Mouse (Mus musculus): ENCODE measurements around the gene Gm14393.
"Not testable (repeated sequence)": the region's sequence is repeated elsewhere in the genome, so short reads cannot be mapped to it uniquely, and the experiment has no call there.

Gm14393 gene

DNA sequence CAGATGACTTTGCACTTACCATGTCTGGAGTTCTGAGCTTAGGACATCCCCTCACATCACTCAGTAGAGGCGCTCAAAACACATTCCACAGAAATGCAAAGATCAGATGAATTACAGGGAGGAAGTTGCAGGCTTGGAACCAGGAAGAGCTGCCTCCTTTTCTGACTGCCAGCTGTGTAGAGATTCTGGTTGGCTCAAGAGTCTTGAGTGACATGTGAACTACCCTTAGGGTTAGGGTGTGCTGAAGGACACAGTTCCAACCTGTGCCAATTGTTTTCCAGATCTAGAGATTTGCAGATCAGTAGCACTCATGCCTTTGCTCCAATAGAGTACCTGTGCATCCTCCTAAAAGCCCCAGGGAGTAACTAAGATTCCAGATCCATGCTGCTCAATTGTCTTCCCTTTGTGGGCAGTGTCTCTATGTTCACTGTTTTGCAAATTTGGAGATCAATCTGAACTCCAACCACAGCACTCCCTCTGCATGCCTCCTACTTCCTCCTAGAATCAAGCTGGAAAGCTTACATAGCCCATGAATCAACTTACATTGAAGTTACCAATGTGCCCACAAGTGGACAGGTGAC is at the start of gene Gm14393:
TSS of gene Gm14393 (minus strand) at position 101 of the 581 bp plus-strand sequence.
- not testable (repeated sequence) for DNase-seq (ENCODE audit: low read depth, low spot score)

DNA sequence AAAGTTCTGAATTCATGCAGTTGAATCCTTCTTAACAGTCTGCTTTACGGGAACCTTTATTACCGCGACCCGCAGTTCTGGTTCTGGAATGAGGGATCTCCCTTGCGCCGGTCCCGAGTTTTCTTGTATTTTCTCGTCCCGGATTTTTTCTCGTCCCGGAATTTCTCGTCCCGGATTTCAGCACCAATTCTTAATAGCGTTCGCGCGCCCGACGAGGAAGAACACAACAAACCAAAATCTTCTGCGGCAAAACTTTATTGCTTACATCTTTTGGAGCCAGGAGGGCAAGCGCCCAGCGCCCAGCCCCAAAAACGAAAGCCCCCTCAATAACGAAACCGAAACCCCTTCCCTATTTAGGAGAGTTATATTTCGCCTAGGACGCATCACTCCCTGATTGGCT is 23.3 kb downstream of the Gm14393 start:
- DNase-seq (ENCODE audit: low read depth, low spot score): not testable (repeated sequence)
